Mouse (Mus musculus) forebrain, embryonic 11.5 days (tissue): ENCODE measurements around the gene Qsox1. TPM values are rescaled to one million over a fixed set of nuclear protein-coding genes. Genes with fewer than 3 reads are reported as not detected.

Experiments
- ATAC-seq: fragments of 200-750 bp; cut with Nextera tagmentation; replicated peaks from 2 replicates; pipeline ENCODE4 v1.8.0; 2017; ENCODE audit warnings: moderate TSS enrichment; ENCODE audit not compliant: low FRiP score
- DNase-seq: peaks from one replicate; pipeline ENCODE4 v3.0.0-alpha.2; 2017; ENCODE audit warnings: low spot score
- H3K27ac ChIP-seq: fragments of 300-500 bp; sonication (generic); 2 replicates; pipeline ENCODE4 v1.5.1; 2014; ENCODE audit warnings: low read depth, low read length
- H3K27me3 ChIP-seq: fragments of 300-500 bp; sonication (generic); 2 replicates; pipeline ENCODE4 v1.6.1; 2014; ENCODE audit warnings: mild to moderate bottlenecking, low read length, mixed read lengths; ENCODE audit not compliant: control insufficient read depth, insufficient read depth
- H3K36me3 ChIP-seq: fragments of 300-500 bp; sonication (generic); 2 replicates; pipeline ENCODE4 v1.6.1; 2014; ENCODE audit warnings: mild to moderate bottlenecking, low read length, moderate library complexity, mixed read lengths; ENCODE audit not compliant: control insufficient read depth, insufficient read depth
- H3K4me1 ChIP-seq: fragments of 300-500 bp; sonication (generic); replicated peaks from 2 replicates; pipeline ENCODE4 v1.6.1; 2014; ENCODE audit warnings: low read length, mixed read lengths; ENCODE audit not compliant: control insufficient read depth, insufficient read depth
- H3K4me2 ChIP-seq: fragments of 300-500 bp; sonication (generic); 2 replicates; pipeline ENCODE4 v1.6.1; 2014; ENCODE audit warnings: low read depth, mild to moderate bottlenecking, low read length, moderate library complexity, mixed read lengths; ENCODE audit not compliant: severe bottlenecking
- H3K4me3 ChIP-seq: fragments of 300-500 bp; sonication (generic); 2 replicates; pipeline ENCODE4 v1.5.1; 2014; ENCODE audit warnings: low read depth, low read length
- H3K9ac ChIP-seq: fragments of 300-500 bp; sonication (generic); 2 replicates; pipeline ENCODE4 v1.6.1; 2014; ENCODE audit warnings: low read length
- H3K9me3 ChIP-seq: fragments of 300-500 bp; sonication (generic); 2 replicates; pipeline ENCODE4 v1.6.1; 2016; ENCODE audit warnings: low read length, mixed read lengths; ENCODE audit not compliant: control insufficient read depth
- WGBS: fragments of 180-500 bp; shearing (Covaris S2); extraction: QIAGEN DNeasy Blood & Tissue Kit; methylation state at CpG from one replicate; pipeline ENCODE4 v1.1.7; 2014; 5-methylcytosine and 5-hydroxymethylcytosine counted together
- polyA plus RNA-seq: library from polyadenylated mRNA; unstranded; fragments of >200 nt; fragmentation: Nextera tagmentation; extraction: Ambion mirVana; gene quantifications from 2 replicates; pipeline ENCODE4 v1.2.1, GENCODE M21; 2014

The Qsox1 gene
- polyA plus RNA-seq, 1 experiment from 2014 or later = 8.4 TPM

DNA sequence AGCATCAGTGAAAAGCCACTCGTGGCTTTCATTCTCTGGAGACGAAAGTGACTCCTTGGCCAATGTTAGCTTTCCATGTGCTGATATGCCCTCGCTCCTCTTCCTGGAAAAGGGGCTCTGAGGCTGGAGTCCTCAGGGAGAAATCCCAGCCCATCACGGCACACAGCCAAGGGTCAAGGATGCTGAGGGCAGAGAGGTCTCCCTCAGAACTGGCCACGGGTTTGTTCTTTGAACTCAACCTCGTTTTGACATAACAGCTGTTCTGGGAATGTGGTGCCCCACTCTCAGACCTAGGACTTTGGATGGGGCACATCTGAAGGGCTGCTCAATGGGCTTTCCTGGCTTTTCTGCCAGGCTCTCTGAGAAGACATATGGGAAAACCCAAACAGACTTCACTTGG lies 17.8 kb downstream of the Qsox1 start:
- Histone ChIP-seq H3K4me3 (no peak overlapping the region), H3K27ac (no peak overlapping the region), H3K9me3 (no peaks in the 10 kb centered on the region), H3K36me3 (no peaks in the 10 kb centered on the region; the same call in 1 of the 2 replicates), H3K4me1 (0 out of 2 replicates have a peak, but pooled peaks cover 2% of the 10 kb centered on the region), H3K9ac (no peak overlapping the region), H3K27me3 (no peaks in the 10 kb centered on the region), H3K4me2 (no peak overlapping the region)
- ATAC-seq (no peak), DNase-seq (no peak)
- 87% methylated on average over 6 of the region's 6 CpGs for WGBS

DNA sequence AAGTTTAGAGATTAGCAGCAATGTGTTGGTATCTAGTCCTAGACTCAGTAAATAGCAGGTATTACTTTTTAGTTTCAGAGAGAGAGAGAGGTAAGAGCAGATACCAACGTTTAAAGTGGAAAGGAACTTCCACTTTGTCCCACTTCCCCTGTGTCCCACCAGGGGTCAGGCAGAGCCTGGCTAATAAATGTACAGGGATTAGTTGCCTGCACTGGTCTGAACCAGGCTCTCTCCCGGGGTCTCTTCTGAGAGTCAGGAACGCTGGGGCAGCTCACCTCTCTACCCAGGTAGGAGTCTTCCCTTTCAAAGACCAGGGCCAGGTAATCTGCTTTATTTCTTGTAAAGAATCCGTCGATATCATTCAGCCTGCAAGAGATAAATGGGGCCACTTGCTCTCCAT lies 20.8 kb downstream of the Qsox1 start:
- Histone ChIP-seq H3K4me1 (0 out of 2 replicates have a peak, but pooled peaks cover 2% of the 10 kb centered on the region), H3K36me3 (no peaks in the 10 kb centered on the region; the same call in 1 of the 2 replicates), H3K27ac (no peak overlapping the region), H3K9ac (no peak overlapping the region), H3K9me3 (no peaks in the 10 kb centered on the region), H3K4me2 (no peak overlapping the region), H3K27me3 (no peaks in the 10 kb centered on the region), H3K4me3 (no peak overlapping the region)
- WGBS = 70% methylated on average over 5 of the region's 5 CpGs
- ATAC-seq = no peak
- DNase-seq = no peak

DNA sequence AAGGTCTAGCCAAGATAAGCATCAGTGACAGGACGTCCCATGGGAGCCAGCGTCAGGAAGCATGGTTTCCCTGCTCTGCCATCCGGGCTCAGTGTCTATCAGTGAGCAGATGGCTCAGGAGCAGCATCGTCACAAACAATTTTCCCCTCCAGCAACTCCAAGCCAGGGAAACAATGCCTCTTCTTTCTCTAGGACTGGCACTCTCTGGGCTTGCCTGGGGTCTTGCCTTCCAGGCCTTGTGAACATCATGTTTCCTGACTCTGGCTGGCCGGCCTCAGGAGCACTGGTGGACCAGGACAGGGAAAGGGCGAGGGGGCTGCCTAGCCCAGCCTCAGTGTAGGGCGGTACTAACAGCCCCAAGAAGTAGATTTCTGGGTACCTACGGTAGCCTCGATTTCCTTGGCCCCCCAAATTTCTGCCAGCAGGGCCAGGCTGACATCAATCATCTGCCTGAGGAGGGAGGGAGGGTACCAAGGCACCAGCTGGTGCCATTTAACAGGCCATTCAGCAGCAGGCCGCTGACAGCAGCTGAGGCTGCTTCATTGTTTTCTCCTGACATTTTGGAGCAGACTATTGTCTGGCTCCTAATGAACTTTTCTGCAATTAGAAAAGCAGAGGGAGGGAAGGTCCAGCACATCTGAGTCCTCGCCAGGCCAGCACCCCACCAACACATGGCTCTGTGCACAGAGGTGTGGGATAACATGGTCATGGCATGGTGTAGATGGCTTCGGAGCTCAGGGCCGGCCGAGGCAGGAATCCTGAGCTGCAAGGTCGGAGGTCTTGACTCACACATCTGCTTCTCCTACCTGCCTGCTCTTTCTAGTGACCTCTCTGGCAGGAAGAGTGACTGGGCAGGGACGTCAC lies 22.3 kb downstream of the Qsox1 start:
- 0 out of 2 replicates have a peak, but pooled peaks cover 2% of the 10 kb centered on the region for H3K4me1 ChIP-seq
- WGBS = 54% methylated on average over 16 of the region's 16 CpGs
- H3K27ac ChIP-seq = peak overlapping the region; percentile 37; the same call in 1 of the 2 replicates
- H3K4me2 ChIP-seq = no peak overlapping the region
- DNase-seq (no peak), ATAC-seq (peak; percentile 55)
- H3K9me3 ChIP-seq = no peaks in the 10 kb centered on the region
- H3K36me3 ChIP-seq = no peaks in the 10 kb centered on the region; the same call in 1 of the 2 replicates
- H3K4me3 ChIP-seq = no peak overlapping the region
- no peak overlapping the region for H3K9ac ChIP-seq
- no peaks in the 10 kb centered on the region for H3K27me3 ChIP-seq

- no peak overlapping the region for H3K9ac ChIP-seq
- H3K27me3 ChIP-seq = no peaks in the 10 kb centered on the region
- no peak for ATAC-seq
These were observed 26.8 kb downstream of the Qsox1 start for GRCm38 (mm10) chr1:155785886-155786285.

DNA sequence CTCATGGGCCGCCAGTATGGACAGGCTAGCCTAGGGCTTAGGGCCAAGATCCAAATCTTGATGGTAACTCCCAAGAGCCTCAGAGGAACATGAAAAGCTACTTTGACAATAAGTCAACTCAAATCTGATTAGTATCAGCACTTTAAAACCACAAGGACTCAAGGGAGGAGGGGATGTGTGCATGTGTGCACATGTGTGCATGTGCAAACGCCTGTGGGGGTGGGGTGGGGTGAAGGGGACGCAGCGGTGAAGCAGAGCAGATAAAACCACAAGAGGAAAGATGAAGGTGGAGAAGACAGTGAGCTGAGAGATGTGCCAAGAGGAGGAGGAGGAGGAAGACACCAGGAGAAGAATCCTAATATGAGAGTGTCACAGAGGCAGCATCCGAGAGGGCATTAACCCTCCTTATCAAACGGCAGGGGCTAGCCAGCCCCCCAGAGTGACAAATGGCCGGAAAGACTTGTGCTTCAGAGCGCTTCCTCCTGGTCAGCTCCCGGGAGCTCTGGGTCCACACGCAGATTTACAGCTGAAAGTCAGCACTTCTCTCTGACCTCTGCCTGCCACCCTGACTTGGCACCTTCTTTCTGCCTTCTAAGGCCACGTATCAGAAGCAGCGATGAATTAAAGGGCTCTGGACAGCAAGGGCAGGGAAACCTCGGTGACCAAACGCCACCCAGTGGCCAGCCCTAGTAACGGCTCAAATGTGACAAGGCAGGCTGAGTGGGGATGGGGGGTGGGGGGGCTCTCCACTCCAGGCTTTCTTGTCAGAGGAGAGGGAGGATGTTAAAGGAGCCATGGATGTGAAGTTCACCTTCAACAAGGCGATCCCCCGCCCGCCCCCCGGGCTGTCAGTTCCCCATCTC lies 28.1 kb downstream of the Qsox1 start:
- no peak overlapping the region for H3K4me3 ChIP-seq
- no peaks in the 10 kb centered on the region; the same call in 1 of the 2 replicates for H3K36me3 ChIP-seq
- no peaks in the 10 kb centered on the region for H3K9me3 ChIP-seq
- H3K4me1 ChIP-seq = no peaks in the 10 kb centered on the region; the same call in 1 of the 2 replicates
- no peaks in the 10 kb centered on the region for H3K27me3 ChIP-seq
- H3K9ac ChIP-seq = no peak overlapping the region
- H3K27ac ChIP-seq = no peak overlapping the region
- peak; percentile 83 for DNase-seq
- WGBS = 38% methylated on average over 19 of the region's 19 CpGs
- peak; percentile 44; the same call in 1 of the 2 replicates for ATAC-seq
- no peak overlapping the region for H3K4me2 ChIP-seq

More at GRCm38 (mm10) chr1:155785886-155786285, 26.8 kb downstream of the Qsox1 start:
- no peak for DNase-seq
- Histone ChIP-seq H3K4me2 (no peak overlapping the region), H3K36me3 (no peaks in the 10 kb centered on the region; the same call in 1 of the 2 replicates), H3K4me3 (no peak overlapping the region), H3K27ac (no peak overlapping the region), H3K4me1 (peaks cover 2% of the 10 kb centered on the region; the same call in 1 of the 2 replicates), H3K9me3 (no peaks in the 10 kb centered on the region)
- WGBS = 52% methylated on average over 7 of the region's 7 CpGs

DNA sequence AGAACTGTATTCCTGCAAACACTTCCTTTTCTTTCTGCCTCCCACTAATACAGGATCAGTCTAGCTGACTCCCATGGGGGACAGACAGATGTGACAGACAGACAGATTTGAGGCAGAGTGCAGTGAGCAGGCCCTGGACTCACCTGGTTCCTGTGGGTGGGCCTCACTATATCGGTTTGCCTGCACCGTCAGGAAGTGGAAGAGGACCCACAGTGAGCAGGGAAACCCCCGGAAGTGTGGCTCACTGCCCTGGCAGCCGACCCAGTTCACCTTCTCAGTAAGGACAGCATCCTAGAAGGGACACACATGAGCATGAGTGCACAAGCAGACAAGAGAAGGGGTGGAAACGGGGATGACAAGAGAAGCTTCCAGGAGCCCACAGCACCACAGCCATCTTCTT lies 30.3 kb downstream of the Qsox1 start:
- H3K36me3 ChIP-seq = no peaks in the 10 kb centered on the region; the same call in 1 of the 2 replicates
- DNase-seq = no peak
- no peak for ATAC-seq
- H3K27ac ChIP-seq = no peak overlapping the region
- H3K4me3 ChIP-seq = no peak overlapping the region
- no peak overlapping the region for H3K4me2 ChIP-seq
- no peaks in the 10 kb centered on the region for H3K9me3 ChIP-seq
- no peaks in the 10 kb centered on the region for H3K27me3 ChIP-seq
- no peak overlapping the region for H3K9ac ChIP-seq
- WGBS = 83% methylated on average over 5 of the region's 5 CpGs
- no peaks in the 10 kb centered on the region; the same call in 1 of the 2 replicates for H3K4me1 ChIP-seq

- Histone ChIP-seq H3K9ac (no peak overlapping the region), H3K27me3 (no peaks in the 10 kb centered on the region), H3K27ac (no peak overlapping the region), H3K4me3 (no peak overlapping the region), H3K4me2 (no peak overlapping the region), H3K4me1 (no peaks in the 10 kb centered on the region), H3K36me3 (no peaks in the 10 kb centered on the region), H3K9me3 (no peaks in the 10 kb centered on the region)
- DNase-seq (peak; percentile 37), ATAC-seq (no peak)
- 50% methylated on average over 14 of the region's 14 CpGs for WGBS
These were observed 34.8 kb downstream of the Qsox1 start for GRCm38 (mm10) chr1:155777641-155778625.
